Mouse (Mus musculus) brain, embryonic 14.5 days (tissue): ENCODE measurements around the gene Dazap1.

Source experiments
- CTCF ChIP-seq: fragments of 200-500 bp; IDR thresholded peaks from 2 replicates; pipeline ENCODE4 v1.5.1; 2012; ENCODE audit warnings: inconsistent platforms, mild to moderate bottlenecking, moderate library complexity, borderline replicate concordance; ENCODE audit not compliant: insufficient read depth, insufficient read length; ENCODE audit errors: extremely low read depth
- POLR2A ChIP-seq: fragments of 200-500 bp; IDR thresholded peaks from 2 replicates; pipeline ENCODE4 v1.6.1; 2012; ENCODE audit warnings: mild to moderate bottlenecking, inconsistent platforms, borderline replicate concordance; ENCODE audit not compliant: poor library complexity, insufficient read depth, insufficient read length, severe bottlenecking; ENCODE audit errors: extremely low read depth

DNA sequence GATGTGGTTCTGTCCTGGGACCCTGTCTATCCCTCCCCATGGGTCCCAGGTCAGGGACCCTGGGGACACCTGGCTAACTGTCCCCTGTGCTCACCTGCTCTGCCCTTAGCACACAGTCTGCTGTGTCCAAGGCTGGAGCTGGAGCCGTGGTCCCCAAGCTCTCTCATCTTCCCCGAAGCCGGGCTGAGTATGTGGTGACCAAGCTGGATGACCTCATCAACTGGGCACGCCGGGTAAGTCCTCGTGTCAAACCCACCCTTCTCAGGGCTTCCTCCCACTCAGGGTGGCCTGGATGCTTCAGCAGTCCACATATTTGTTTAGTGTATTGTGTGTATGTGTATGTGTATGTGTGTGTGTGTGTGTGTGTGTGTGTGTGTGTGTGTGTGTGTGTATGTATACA is 7.7 kb upstream of the Dazap1 start:
- no peak for TF ChIP-seq CTCF
- TF ChIP-seq POLR2A: no peak
